Mouse (Mus musculus) lung, postnatal 25 days (tissue): ENCODE measurements around the gene Polr3k.

Experiments
- DNase-seq: peaks from one replicate; pipeline ENCODE4 v3.0.0; 2022; ENCODE audit warnings: low spot score

The Polr3k gene

GRCm38 (mm10) chr2:181863791-181864535 is at the start of gene Polr3k:
Gene Polr3k, plus strand, starts transcription at chr2:181864337.
- peak; percentile 97 for DNase-seq

DNA sequence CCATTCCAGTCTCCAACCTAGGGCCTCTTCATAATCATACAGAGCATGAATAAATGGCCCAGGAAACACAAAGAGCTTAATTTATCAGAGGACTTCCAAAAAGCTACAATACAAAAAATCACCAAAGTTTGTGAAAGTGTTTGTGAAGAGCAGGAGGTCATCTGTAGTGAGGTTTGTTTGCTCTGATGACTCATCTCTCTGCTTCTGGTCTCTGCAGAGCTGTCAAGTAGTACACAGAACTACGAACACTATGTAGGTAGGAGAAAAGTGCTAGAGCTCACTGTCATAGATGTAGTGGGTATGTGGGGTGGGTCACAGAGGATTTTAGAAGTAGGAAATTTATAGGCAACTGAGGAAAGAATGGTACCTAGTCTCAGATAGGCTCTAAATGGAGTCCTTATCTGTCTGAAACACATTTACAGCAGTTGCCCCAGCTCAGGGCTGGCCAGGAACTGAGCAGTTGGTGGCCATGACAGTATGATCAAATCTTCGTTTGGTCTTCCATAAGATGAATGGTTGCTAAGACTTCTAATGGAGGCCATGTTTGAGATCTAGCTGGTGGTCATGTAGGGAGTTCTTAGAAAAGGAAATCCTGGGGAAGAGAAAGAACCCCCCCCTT is 35.0 kb upstream of the Polr3k start:
- DNase-seq = no peak

- no peak for DNase-seq
Observed at GRCm38 (mm10) chr2:181832745-181833144, 31.4 kb upstream of the Polr3k start.

- DNase-seq = peak; percentile 94
Observed at GRCm38 (mm10) chr2:181837372-181838292, 26.5 kb upstream of the Polr3k start, which contains the start of gene Pcmtd2. Gene Pcmtd2, plus strand, starts transcription at chr2:181837854.

DNA sequence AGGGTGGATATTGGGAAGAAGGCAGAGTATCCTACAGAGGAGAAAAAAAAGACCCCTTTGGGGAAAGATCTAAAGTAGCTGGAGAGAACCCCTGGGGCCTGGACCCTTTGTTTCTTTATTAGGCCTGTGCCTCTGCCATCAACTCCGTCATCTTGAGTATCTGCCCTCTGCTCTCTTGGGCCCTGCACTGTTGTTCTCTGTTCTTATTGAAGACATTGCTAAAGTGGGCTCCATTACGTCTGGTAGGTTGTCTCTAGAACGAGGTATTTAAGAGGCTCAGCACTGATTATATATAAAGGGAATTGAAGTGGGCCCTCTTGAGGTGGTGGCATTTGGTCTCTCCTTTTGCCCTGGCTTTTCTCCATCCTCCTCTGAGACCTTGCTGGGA is 25.9 kb upstream of the Polr3k start:
- no peak for DNase-seq

DNA sequence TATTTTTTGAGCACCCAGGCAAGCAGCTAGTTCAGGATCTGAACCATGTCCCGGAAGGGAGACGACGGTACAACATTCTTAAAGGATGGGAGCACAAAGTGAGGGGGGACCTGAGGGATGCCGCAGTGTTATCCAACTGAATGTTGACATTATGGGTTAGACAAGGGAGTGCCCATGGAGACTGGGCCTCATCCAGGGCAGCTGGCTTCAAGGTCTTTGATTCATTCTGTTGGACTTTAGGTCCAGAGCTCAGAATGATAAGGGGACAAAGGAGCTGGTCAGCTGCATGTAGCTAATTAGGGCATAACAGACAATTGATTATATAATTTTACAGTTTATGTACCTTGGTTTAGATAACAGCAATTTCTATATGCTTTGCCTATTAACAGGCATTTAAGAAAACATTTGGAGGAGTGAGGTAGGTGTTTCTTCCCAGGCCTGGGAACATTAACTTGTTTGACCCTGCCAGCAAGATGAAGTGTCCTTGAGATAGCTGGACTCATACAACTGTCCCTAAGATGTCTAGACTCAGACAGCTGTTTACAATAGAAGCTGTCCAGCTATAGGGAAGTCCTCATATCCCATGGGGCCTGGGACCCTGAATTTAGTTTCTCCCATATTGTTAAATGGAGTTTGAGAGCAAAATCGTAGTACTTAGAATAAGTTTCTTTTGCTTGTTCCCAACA is 18.3 kb upstream of the Polr3k start:
- DNase-seq = no peak

DNA sequence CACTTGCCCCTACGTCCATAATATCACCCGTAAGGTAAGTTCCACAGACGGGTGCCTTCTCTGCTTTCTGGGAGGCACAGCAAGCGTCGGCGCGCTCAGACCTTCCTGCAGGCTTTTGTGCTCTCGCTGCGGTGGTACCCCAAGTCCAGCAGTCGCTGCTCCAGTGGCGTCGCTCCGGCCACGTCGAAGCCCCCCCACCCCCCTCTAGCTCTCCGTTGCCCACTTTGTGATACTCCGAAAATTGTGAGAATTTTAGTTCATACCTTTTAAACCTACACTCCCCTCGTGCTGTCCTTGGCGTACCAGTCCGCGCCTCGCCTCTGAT is 361 bp downstream of the Polr3k start:
- DNase-seq = no peak

GRCm38 (mm10) chr2:181866931-181867330 is 2.8 kb downstream of the Polr3k start:
- peak; percentile 66 for DNase-seq

- no peak for DNase-seq
Observed at GRCm38 (mm10) chr2:181871039-181871438, 6.9 kb downstream of the Polr3k start.

- DNase-seq = no peak
Observed at GRCm38 (mm10) chr2:181878903-181879302, 14.8 kb downstream of the Polr3k start.

GRCm38 (mm10) chr2:181883022-181883749 is 19.0 kb downstream of the Polr3k start:
- DNase-seq = no peak

DNA sequence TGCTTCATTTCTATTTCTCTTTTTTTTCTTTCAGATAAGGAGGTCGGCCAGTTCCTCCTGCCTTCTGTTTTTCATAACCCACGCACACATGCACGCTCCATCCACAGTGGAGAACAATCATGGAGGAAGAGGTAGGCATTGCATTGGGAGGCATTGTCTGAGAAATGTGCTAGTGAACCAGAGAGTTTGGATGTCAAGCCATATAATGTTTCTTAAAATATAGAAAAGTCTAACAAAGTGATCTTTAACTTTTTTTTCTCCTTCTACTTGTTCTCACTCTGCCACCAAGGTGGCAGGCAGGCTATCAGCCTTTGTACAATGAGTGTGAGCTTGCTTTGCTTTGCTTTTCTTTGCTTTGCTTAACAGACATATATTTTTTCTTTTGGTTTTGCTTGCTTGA is 53.7 kb downstream of the Polr3k start:
- DNase-seq = no peak

DNA sequence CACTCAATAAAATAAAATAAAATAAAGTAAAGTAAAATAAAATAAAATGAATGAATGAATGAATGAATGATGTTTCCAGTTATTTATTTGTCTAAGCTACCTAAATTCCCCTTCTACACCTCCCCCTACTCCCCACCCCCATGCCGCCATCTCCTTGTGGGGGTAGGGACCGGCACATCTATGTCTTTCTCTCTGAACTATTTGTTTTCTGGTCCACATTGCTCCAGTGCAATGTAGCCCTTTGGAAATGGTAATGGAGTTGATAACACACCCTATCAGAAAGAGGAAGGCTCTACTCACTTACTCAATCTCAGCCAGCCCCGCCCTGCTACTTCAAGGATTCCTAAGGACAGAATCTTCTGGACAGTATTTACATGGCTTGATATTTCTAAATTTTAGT is 54.4 kb downstream of the Polr3k start:
- DNase-seq = no peak
